ENCODE assay signal across 8 mouse cellular contexts in genomic region chr9:45042056-45042720, GRCm38 (mm10). TPM values are rescaled to one million over a fixed set of nuclear protein-coding genes. Genes with fewer than 3 reads are reported as not detected.
DNase-seq lines count a peak whose midpoint lies in the region; ATAC-seq lines count a peak whose summit lies in the region.

No protein-coding gene starts in this region.

- ATAC-seq in forebrain, embryonic 11.5 days (replicated peaks; ENCODE audit: low FRiP score) = no peak
- ATAC-seq in forebrain, embryonic 16.5 days = no peak
- ATAC-seq in limb, embryonic 13.5 days (ENCODE audit: low FRiP score, low read depth) = peak; percentile 84
- no peak for ATAC-seq in monocyte, adult 5-6 weeks (replicated peaks; ENCODE audit: insufficient number of reproducible peaks, low FRiP score, low TSS enrichment, poor library complexity, severe bottlenecking)
- no peak for ATAC-seq in activated CD4-positive, CD25-positive, alpha-beta regulatory T cell, adult 4 months

- H3K36me3 ChIP-seq in forebrain, embryonic 11.5 days (ENCODE audit: control insufficient read depth, insufficient read depth, low read length) = no peaks in the 10 kb centered on the region
- H3K36me3 ChIP-seq in forebrain, embryonic 16.5 days (ENCODE audit: control insufficient read depth, insufficient read depth) = no peaks in the 10 kb centered on the region
- H3K36me3 ChIP-seq in limb, embryonic 13.5 days = no peaks in the 10 kb centered on the region

- H3K4me2 ChIP-seq in forebrain, embryonic 11.5 days (ENCODE audit: low read depth, low read length, severe bottlenecking) = peak overlapping the region; percentile 31; the same call in 1 of the 2 replicates
- H3K4me2 ChIP-seq in forebrain, embryonic 16.5 days (ENCODE audit: low read length) = no peak overlapping the region
- peak overlapping the region; percentile 77 for H3K4me2 ChIP-seq in limb, embryonic 13.5 days (replicated peaks)

- H3K4me1 ChIP-seq in forebrain, embryonic 11.5 days (replicated peaks; ENCODE audit: control insufficient read depth, insufficient read depth, low read length) = no peaks in the 10 kb centered on the region
- H3K4me1 ChIP-seq in forebrain, embryonic 16.5 days (replicated peaks; ENCODE audit: control insufficient read depth, insufficient read depth, low read length) = no peaks in the 10 kb centered on the region
- H3K4me1 ChIP-seq in limb, embryonic 13.5 days = peaks cover 37% of the 10 kb centered on the region

- H3K9me3 ChIP-seq in forebrain, embryonic 11.5 days (ENCODE audit: control insufficient read depth, low read length) = no peaks in the 10 kb centered on the region
- H3K9me3 ChIP-seq in forebrain, embryonic 16.5 days (ENCODE audit: control insufficient read depth, low read length) = no peaks in the 10 kb centered on the region
- H3K9me3 ChIP-seq in limb, embryonic 13.5 days = no peaks in the 10 kb centered on the region

- H3K9ac ChIP-seq in forebrain, embryonic 11.5 days (ENCODE audit: low read length) = no peak overlapping the region
- no peak overlapping the region for H3K9ac ChIP-seq in forebrain, embryonic 16.5 days (replicated peaks; ENCODE audit: low read depth, low read length)
- peak overlapping the region; percentile 62 for H3K9ac ChIP-seq in limb, embryonic 13.5 days

- DNase-seq in forebrain, embryonic 11.5 days (ENCODE audit: low spot score) = peak; percentile 51
- peak; percentile 66 for DNase-seq in adrenal gland, postnatal 25 days
- DNase-seq in heart, postnatal 4 days = peak; percentile 24
- DNase-seq in ovary, adult 18-20 months (ENCODE audit: low spot score) = peak; percentile 17

- WGBS in forebrain, embryonic 11.5 days = 3% methylated on average over 20 of the region's 20 CpGs
- WGBS in forebrain, embryonic 16.5 days = 4% methylated on average over 20 of the region's 20 CpGs
- WGBS in limb, embryonic 13.5 days = 3% methylated on average over 20 of the region's 20 CpGs

- H3K4me3 ChIP-seq in forebrain, embryonic 11.5 days (ENCODE audit: low read depth, low read length) = peak overlapping the region; percentile 1; the same call in 1 of the 2 replicates
- H3K4me3 ChIP-seq in forebrain, embryonic 16.5 days (replicated peaks; ENCODE audit: low read length) = no peak overlapping the region
- peak overlapping the region; percentile 50 for H3K4me3 ChIP-seq in limb, embryonic 13.5 days

- H3K27me3 ChIP-seq in forebrain, embryonic 11.5 days (ENCODE audit: control insufficient read depth, insufficient read depth, low read length) = peaks cover 37% of the 10 kb centered on the region
- peaks cover 45% of the 10 kb centered on the region for H3K27me3 ChIP-seq in forebrain, embryonic 16.5 days (replicated peaks; ENCODE audit: control insufficient read depth, insufficient read depth, low read length)
- peaks cover 47% of the 10 kb centered on the region for H3K27me3 ChIP-seq in limb, embryonic 13.5 days

- no peak overlapping the region for H3K27ac ChIP-seq in forebrain, embryonic 11.5 days (ENCODE audit: low read depth, low read length)
- H3K27ac ChIP-seq in forebrain, embryonic 16.5 days (ENCODE audit: low read length) = no peak overlapping the region
- peak overlapping the region; percentile 67 for H3K27ac ChIP-seq in limb, embryonic 13.5 days

RNA-seq across cellular contexts. Expression of gene Mpzl2, which starts 2.6 kb away (rescaled TPM):
- polyA plus RNA-seq in forebrain, embryonic 11.5 days (2014; fragmentation: Nextera tagmentation; extraction: Ambion mirVana) = 1.8 and 2.5 TPM in 2 replicates
- polyA plus RNA-seq in forebrain, embryonic 16.5 days (2015; fragmentation: Nextera tagmentation; extraction: Ambion mirVana) = 0.38 and 0.96 TPM in 2 replicates
- 5.7 and 7.4 TPM in 2 replicates for total RNA-seq in adrenal gland, postnatal 25 days (2021)
- 1 to 10 TPM in 1 of 2 experiments, under 1 TPM in 1; 0.86 to 1.8 TPM for total RNA-seq in heart, postnatal 4 days (2021)
- 16.5 and 19.7 TPM in 2 replicates for polyA plus RNA-seq in limb, embryonic 13.5 days (2015; fragmentation: Nextera tagmentation; extraction: Ambion mirVana)
- not detected in 3 replicates for total RNA-seq in monocyte, adult 5-6 weeks (2017)
- polyA plus RNA-seq in activated CD4-positive, CD25-positive, alpha-beta regulatory T cell, adult 4 months (2017; shearing (Covaris generic)) = not detected

RNA-seq across cellular contexts. Expression of gene Mpzl3, which starts 12.8 kb away (rescaled TPM):
- polyA plus RNA-seq in forebrain, embryonic 11.5 days (2014; fragmentation: Nextera tagmentation; extraction: Ambion mirVana) = 2.2 and 2.7 TPM in 2 replicates
- polyA plus RNA-seq in forebrain, embryonic 16.5 days (2015; fragmentation: Nextera tagmentation; extraction: Ambion mirVana) = 1.0 and 1.2 TPM in 2 replicates
- total RNA-seq in adrenal gland, postnatal 25 days (2021) = 6.0 and 6.8 TPM in 2 replicates
- total RNA-seq in heart, postnatal 4 days (2021) = 1 to 10 TPM in 1 of 2 experiments, under 1 TPM in 1; 0.92 to 1.1 TPM
- polyA plus RNA-seq in limb, embryonic 13.5 days (2015; fragmentation: Nextera tagmentation; extraction: Ambion mirVana) = 2.0 and 2.2 TPM in 2 replicates
- total RNA-seq in monocyte, adult 5-6 weeks (2017) = 5.0 to 6.5 TPM (median 5.9 TPM) in 3 replicates
- 10 to 100 TPM; 10.2 to 11.9 TPM for polyA plus RNA-seq in activated CD4-positive, CD25-positive, alpha-beta regulatory T cell, adult 4 months (2017; shearing (Covaris generic))

RNA-seq across cellular contexts. Expression of gene Cd3e, which starts 32.8 kb away (rescaled TPM):
- not detected in 2 replicates for polyA plus RNA-seq in forebrain, embryonic 11.5 days (2014; fragmentation: Nextera tagmentation; extraction: Ambion mirVana)
- polyA plus RNA-seq in forebrain, embryonic 16.5 days (2015; fragmentation: Nextera tagmentation; extraction: Ambion mirVana) = not detected in 2 replicates
- 0.46 TPM in 1 of 2 replicates, not detected in the other for total RNA-seq in adrenal gland, postnatal 25 days (2021)
- total RNA-seq in heart, postnatal 4 days (2021) = under 1 TPM; 0.81 to 0.88 TPM
- polyA plus RNA-seq in limb, embryonic 13.5 days (2015; fragmentation: Nextera tagmentation; extraction: Ambion mirVana) = not detected in 2 replicates
- 0.32 to 1.6 TPM (median 0.76 TPM) in 3 replicates for total RNA-seq in monocyte, adult 5-6 weeks (2017)
- 1,000 to 10,000 TPM in 1 of 2 experiments, 100 to 1,000 TPM in 1; 791 to 1,491 TPM for polyA plus RNA-seq in activated CD4-positive, CD25-positive, alpha-beta regulatory T cell, adult 4 months (2017; shearing (Covaris generic))

RNA-seq across cellular contexts. Expression of gene Jaml, which starts 36.8 kb away (rescaled TPM):
- polyA plus RNA-seq in forebrain, embryonic 11.5 days (2014; fragmentation: Nextera tagmentation; extraction: Ambion mirVana) = not detected in 2 replicates
- polyA plus RNA-seq in forebrain, embryonic 16.5 days (2015; fragmentation: Nextera tagmentation; extraction: Ambion mirVana) = 0.34 and 0.61 TPM in 2 replicates
- 1.1 and 2.6 TPM in 2 replicates for total RNA-seq in adrenal gland, postnatal 25 days (2021)
- under 1 TPM in 1 of 2 experiments, not detected in 1; 0.32 TPM for total RNA-seq in heart, postnatal 4 days (2021)
- 1.2 and 1.5 TPM in 2 replicates for polyA plus RNA-seq in limb, embryonic 13.5 days (2015; fragmentation: Nextera tagmentation; extraction: Ambion mirVana)
- total RNA-seq in monocyte, adult 5-6 weeks (2017) = 3.2 to 7.0 TPM (median 5.8 TPM) in 3 replicates
- polyA plus RNA-seq in activated CD4-positive, CD25-positive, alpha-beta regulatory T cell, adult 4 months (2017; shearing (Covaris generic)) = 10 to 100 TPM in 1 of 2 experiments, 1 to 10 TPM in 1; 8.3 to 19.6 TPM

Comparison
In these comparisons a context has a peak if more than half of its experiments do, and no peak if none do; other contexts are left out.
1. RNA of gene Cd3e, which starts 32.8 kb away (polyA plus RNA-seq): 791 to 1,491 TPM in activated CD4-positive, CD25-positive, alpha-beta regulatory T cell, adult 4 months; not detected in limb, embryonic 13.5 days, not detected in forebrain, embryonic 11.5 days and not detected in forebrain, embryonic 16.5 days; every median in the first group is over 100 times any median in the second.
2. Peak in every context shown above with its lines, with median percentiles within 50 percentile points of each other: DNase-seq.